Mouse (Mus musculus) adrenal gland (tissue): ENCODE data around the gene Mn1.

ENCODE experiments used
- intact Hi-C: fragments of 180-260 bp; cut with DNase I; formaldehyde crosslinking; loops from one replicate; pipeline ENCODE4 v1.15.1; 2025

The Mn1 gene

DNA sequence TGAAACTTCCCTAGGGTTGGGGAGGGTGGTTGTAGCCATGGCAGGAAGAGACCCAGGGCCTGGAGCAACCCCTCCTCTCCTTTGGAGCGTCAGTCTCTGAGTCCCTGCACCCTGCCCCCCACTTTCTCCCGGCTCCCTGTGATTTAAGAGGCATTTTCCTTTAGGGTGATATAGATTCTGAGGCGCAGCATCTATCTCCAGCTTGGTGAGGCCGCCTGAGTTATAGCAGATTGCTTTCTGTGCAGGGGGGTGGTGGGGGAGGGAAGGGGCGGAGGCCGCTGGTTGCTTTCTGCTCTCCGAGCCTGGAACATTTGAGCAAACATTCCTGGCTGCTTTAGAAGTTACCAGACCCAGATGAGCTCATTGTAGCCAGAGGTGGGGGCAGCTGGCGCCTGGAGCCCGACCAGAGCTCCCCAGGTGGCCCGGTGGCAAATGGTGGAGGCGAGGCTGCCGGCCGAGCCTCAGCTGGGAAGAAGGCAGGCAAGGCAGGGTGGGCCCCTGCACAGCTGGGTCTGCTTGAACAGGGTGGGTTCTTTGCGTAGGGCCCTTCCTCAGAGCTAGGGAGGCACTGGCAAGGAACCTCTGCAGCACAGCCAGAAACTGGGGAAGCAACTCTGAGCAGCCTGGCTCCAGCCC, 8.6 kb upstream of the Mn1 start:
- intact Hi-C loops, result no loop called here

DNA sequence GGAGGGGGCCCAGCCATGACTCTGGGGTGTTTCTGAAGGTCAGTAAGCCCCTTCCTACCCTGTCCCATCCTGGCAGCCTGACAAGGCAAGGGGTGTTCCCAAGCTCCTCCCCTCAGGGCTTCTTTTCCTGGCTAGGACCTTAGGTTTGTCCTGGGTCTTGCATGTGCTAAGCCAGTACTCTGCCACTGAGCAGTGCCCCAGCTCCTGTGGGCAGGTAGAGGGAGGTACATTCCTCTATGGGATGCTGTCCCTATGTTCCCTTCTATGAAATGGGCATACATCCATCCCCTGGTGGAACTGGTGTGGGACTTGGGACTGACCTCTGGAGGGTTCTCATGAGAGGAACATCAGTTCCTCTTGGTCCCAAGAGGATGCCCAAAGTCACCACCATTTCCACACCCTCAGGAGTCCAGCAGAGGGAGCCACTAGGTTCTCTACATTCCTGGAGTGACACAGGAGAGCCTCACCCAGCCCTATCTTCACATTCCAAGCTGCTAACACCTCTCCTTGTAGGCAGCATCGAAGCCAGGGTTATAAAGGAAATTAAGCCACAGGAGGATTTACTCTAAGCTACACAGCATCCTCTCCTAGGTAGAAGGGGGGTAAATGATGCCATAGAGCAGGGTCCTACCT, 7.6 kb upstream of the Mn1 start:
- intact Hi-C loops, result loop anchor here (10.0 kb wide), 1 partner anchor 165 kb away; no protein-coding TSS in a partner anchor

DNA sequence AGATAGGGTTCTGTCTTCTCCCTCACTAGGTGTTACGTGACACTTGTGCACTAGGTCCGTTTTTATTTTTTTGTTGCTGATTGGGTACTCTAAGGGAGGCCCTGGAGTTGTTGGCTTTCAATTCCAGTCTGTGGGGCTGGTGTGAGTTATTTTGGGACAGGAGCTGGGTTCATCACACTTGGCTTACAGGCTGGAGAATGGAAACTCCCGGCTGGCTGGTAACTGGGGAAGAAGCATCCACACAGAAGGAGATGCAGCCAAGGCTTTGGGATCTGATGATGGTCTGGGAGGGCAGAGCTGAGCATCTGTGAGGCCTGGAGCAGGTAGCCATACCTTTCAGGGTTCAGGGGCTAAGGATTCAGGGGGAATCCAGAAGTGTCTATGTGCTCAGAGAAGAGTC, 6.5 kb upstream of the Mn1 start:
- intact Hi-C loops, result loop anchor here (10.0 kb wide), 1 partner anchor 164 kb away; no protein-coding TSS in a partner anchor

DNA sequence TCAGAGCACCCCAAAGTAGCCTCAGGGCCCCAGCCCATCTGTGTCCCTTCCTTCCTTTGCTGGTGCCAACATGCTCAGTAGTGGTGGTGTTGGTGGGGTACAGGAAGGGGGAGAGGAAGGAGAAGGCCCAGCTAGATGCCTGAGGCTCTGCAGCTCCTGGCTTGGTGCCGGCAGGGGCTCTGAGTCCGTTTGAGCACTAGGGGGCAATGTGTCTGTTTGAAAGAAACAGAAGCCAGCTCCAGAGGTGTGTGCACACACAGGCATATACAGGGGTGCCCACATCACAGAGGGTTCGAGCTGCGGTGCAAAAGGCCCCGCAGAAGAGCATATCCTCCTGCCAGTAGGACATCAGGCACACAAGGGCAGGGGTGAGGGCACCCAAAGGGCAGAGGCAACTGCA, 3.0 kb upstream of the Mn1 start:
- intact Hi-C loops, result loop anchor here (2.0 to 10.0 kb wide), 3 partner anchors 161 to 739 kb away; no protein-coding TSS in a partner anchor

DNA sequence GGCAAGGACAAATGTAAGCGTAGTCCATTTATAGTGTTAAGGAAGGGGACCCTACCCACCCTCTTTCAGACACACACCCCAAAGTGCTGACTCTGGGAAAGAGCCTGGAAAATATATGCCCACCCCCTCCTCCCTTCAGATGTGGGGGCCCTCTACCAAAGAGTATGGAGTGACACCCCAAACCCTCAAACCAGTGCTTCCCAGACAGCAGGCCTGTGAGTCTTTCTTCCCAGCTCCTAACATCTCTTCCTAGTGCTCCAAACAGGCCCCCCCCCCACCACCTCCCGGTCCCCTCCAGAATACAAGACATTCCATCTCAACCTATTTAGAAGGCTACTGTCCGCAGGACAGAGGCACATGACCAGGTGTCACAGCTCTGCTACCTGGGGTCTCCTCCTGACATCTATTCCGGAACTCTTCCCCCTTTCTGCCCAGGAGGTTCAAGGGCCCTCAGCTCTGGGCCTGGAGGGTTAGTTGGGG, 2.4 kb upstream of the Mn1 start:
- intact Hi-C loops, result loop anchor here (2.0 to 10.0 kb wide), 4 partner anchors 92 to 738 kb away; no protein-coding TSS in a partner anchor

DNA sequence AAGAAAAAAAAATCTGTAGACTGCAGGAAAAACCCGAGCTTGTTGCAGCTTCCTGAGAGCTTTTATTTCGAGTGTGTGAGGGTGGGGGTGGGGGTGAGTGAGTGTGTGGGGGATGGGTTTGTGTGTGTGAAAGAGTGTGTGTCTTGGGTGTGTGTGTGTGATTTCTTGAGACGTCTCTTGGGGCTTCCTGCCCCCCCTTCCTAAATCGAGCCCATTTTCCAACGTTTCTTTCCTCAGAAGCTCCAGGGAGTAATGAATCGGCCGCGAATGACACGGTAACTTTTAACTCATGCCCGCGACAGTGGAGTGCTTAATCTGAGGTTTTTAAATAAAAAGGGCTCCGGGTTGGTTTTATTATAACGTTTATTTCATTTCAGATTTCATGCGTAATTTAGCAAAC, 1.6 kb upstream of the Mn1 start:
- intact Hi-C loops, result loop anchor here (2.0 to 10.0 kb wide), 4 partner anchors 92 to 737 kb away; no protein-coding TSS in a partner anchor

DNA sequence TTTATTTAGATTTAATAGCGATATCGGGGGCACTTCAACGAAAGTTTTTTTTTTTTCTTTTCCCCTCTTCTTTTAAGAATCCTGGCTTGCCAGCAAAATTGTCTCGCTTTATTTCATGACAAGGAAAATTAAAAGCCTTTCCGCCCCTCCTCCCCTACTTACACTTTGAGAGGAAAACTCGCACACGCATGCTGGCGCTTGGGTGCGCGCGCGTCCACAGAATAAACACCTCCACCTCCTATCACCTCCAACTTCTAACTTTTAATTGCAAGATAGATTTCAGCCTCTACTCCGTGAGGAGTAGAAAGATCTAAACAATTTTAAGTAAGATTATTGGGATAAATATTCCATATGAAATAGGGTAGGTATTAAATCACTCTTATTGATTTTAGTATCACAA, 1.1 kb upstream of the Mn1 start:
- intact Hi-C loops, result loop anchor here (5.0 to 10.0 kb wide), 2 partner anchors 91 to 159 kb away; no protein-coding TSS in a partner anchor

DNA sequence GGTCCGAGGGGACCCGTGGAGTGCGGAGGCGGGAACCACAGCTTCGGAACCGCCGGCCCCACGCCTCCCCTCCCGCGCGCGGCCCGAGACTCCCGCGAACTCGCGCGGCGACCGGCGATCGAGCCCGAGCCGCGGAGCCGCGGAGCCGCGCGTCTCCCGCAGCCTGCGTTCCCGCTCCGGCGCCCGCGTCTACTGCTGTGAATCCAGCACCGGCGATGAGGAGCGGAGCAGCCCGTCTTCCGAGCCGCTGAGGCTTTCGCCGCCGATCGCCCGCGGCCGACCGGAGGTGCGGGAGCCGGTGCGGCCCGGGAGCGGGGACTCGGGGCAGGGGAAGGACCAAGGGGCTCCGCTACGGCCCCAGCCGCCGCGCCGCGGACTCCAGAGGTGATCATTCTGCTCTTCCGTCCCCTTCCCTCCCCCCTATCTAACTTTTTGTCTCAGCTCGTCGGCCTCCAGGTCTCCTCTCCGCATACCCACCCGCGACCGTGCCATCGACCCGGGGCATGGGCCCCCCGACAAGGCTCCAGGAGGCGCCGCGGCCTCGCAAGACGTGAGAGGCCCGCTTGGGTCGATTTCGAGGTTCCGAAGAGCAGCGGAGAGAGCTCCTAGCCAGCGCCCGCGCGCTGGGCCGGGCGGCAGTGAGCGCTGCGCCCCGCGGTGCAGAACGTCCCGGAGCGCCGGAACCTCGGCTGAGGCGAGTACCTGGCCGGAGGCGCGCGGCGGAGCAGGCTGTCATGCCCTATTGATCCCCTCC, 393 bp downstream of the Mn1 start:
- intact Hi-C loops, result loop anchor here (5.0 to 10.0 kb wide), 2 partner anchors 90 to 157 kb away; no protein-coding TSS in a partner anchor

DNA sequence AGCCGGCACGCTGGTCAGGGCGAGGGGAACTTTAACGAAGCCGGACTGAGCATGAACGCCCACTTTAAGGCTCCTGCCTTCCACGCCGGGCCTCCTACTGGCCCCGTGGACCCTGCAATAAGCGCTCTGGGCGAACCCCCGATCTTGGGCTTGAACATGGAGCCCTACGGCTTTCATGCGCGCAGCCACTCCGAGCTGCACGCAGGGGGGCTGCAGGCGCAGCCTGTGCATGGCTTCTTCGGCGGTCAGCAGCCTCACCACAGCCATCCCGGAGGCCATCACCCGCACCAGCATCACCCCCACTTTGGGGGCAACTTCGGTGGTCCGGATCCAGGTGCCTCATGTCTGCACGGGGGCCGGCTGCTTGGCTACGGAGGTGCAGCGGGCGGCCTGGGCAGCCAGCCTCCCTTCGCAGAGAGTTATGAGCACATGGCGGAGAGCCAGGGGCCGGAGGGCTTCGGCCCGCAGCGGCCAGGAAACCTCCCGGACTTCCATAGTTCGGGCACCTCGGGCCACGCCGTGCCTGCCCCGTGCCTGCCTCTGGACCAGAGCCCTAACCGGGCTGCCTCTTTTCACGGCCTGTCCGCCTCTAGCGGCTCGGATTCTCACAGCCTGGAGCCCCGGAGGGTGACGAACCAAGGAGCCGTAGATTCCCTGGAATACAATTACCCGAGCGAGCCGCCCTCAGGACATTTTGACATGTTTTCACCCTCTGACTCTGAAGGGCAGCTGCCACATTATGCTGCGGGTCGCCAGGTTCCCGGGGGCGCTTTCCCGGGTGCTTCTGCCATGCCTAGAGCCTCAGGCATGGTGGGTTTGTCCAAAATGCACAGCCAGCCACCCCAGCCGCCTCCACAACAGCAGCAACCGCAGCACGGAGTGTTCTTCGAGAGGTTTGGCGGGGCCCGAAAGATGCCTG, 1.3 kb downstream of the Mn1 start:
- intact Hi-C loops, result loop anchor here (5.0 to 10.0 kb wide), 2 partner anchors 89 to 156 kb away; no protein-coding TSS in a partner anchor

DNA sequence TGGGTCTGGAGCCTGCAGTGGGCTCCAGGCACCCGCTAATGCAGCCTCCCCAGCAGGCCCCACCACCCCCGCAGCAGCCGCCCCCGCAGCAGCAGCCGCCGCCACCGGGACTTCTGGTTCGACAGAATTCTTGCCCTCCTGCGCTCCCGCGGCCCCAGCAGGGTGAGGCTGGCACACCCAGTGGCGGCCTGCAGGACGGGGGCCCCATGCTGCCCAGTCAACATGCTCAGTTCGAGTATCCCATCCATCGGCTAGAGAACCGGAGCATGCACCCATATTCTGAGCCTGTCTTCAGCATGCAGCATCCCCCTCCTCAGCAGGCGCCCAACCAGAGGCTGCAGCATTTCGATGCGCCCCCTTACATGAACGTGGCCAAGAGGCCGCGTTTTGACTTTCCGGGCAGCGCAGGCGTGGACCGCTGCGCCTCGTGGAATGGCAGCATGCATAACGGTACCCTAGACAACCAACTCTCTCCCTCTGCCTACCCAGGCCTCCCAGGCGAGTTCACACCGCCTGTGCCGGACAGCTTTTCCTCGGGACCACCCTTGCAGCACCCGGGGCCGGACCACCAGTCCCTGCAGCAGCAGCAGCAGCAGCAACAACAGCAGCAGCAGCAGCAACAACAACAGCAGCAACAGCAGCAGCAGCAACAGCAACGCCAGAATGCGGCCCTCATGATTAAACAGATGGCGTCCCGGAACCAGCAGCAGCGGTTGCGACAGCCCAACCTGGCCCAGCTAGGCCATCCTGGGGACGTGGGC, 2.1 kb downstream of the Mn1 start:
- intact Hi-C loops, result loop anchor here (5.0 to 10.0 kb wide), 2 partner anchors 88 to 156 kb away; no protein-coding TSS in a partner anchor

DNA sequence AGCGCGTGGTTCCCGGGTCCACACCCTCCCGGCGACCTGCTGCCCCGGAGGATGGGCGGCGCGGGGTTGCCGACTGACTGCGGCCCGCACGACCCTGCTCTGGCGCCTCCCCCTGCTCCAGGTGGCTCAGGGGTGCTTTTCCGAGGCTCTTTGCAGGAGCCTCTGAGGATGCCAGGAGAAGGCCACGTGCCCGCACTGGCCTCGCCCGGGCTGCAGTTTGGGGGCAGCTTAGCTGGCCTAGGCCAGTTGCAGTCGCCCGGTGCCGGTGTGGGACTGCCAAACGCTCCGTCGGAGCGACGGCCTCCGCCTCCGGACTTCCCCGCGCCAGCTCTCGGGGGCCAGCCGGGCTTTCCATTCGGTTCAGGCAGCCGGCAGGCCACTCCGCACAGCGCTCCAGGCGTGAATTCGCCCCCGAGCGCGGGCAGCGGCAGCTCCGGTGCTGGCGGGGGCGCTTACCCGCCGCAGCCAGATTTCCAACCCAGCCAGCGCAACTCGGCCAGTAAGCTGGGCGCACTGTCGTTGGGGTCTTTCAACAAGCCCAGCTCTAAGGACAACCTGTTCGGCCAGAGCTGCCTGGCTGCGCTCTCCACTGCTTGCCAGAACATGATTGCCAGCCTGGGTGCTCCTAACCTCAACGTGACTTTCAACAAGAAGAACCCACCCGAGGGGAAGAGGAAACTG, 3.0 kb downstream of the Mn1 start:
- intact Hi-C loops, result no loop called here

DNA sequence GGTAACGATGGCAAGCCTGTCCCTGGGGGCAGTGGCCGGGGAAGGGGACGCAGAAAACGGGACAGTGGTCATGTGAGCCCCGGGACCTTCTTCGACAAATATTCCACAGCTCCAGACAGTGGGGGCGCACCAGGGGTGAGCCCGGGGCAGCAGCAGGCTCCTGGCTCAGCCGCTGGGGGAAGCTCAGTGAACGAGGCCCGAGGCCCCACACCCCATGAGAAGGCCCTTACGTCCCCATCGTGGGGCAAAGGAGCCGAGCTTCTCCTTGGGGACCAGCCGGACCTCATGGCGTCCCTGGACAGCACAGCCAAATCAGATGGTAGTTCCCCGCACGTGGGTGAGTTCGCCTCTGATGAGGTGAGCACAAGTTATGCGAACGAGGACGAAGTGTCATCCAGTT, 3.7 kb downstream of the Mn1 start:
- intact Hi-C loops, result no loop called here

DNA sequence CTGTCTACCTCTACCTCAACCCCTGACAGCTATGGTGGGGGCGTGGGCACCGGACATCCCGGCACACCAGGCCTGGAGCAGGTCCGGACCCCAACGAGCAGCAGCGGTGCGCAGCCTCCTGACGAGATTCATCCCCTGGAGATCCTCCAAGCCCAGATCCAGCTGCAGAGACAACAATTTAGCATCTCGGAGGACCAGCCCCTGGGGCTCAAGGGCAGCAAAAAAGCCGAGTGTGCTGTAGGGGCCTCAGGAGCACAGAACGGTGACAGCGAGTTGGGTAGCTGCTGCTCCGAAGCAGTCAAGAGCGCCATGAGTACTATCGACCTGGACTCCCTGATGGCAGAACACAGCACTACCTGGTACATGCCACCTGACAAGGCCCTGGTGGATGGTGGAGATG, 4.3 kb downstream of the Mn1 start:
- intact Hi-C loops, result no loop called here

DNA sequence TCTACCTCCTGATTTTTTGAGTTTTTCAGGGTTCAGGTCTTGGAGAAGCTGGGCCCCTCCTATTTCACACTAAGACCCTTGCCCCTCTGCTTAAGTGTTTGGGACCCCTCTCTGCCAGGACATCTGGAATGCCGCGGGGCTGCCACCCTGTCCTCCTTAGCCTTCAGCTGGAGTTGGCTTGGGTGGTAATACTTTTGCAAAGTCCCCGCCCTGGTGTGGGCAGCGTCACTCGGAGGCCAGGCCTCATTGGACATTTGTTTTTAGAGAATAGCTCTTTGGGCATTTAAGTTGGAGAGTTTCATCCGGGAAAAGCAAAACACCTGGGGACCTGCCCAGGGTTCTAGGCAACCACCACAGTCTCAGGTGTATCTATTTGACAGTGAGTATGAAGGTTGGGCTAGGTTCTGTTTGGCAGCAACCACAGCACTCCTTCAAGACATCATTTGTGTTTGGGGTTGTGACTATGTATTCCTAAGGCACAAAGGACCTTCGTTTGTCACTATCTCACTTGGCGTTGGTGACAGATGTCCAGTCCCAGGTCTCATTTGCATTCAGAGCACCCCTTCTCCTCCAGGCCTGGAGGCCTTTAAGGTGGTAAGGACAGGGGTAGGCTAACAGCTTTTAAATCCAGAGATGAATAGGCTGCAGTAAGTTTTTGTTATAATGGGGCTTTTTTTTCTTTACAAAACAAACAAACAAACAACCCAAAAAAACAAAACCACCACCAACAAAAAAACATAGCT, 5.1 kb downstream of the Mn1 start:
- intact Hi-C loops, result no loop called here

DNA sequence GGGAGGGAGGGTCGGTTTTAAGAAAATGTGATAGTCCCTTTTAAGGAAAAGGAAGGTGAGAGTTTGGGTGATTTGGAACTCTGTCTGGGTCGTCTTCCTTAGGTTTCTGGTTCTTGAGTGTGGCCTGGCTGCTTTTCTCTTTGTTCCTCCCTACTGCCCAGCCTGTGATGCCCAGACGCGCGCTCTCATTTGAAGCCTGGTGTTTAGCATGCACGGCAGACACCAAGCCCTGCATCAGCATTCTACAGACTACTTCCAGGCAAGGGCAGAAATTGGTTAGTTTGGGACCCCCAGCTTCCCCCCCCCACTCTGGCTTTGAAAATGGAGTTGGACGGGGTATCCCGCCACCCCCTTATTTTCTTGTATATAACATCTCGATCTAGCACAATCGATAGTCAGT, 5.8 kb downstream of the Mn1 start:
- intact Hi-C loops, result no loop called here

DNA sequence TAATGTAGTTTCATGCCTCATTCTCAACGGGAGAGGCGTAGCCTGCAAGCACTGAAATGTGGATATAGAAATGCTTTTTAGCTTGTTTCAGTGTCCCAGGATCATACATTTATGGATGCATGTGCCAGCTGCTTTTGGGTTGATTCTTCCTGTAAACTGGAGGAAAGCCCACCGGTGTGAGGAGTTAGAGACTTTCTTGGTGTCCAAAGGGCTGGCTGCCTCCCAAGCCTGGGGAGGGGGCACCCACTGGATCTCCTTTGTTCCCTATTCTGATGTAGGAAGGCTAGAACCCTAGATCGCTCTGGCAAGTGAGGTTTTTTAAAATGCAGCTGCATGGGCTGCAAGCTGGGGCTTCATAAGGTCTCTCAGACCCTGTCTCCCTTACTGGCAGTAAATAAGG, 6.5 kb downstream of the Mn1 start:
- intact Hi-C loops, result no loop called here

DNA sequence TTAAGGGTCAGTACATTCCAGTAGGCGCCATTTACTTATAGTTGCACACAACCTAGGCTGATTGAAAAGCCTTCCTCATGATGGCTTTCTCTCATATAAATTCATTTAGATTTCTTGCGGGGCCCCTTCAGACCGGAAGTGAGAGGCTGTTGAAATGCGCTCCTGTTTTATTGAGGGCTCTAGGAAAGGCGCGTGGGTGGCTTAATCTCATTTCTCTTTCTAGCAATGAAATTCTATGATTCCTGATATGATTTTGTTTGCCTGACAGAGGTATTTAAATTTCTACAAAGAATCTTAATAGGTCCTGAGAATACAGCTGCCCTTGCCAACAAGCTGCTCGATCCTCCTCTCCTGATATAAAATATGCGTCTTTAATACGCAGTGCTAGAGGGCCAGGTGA, 8.7 kb downstream of the Mn1 start:
- intact Hi-C loops, result no loop called here

DNA sequence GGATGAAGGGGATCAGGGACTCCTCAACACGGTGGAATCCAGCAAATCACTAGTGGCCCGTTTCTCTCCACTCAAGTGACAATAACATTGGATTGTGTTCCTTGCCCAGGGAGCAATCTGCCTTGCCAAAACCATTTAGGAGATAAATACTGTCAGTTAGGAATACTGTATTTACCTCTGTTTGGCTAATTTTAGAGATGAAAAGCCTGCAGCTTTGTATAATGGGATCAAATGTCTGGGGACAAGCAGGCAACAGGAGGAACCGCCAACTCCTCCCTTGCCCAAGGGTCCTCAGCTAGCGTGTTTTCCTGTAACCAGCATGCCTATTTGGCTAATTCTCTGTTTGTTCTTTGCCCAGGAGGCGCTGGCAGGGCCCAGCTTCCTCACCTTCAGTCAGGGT, 9.1 kb downstream of the Mn1 start:
- intact Hi-C loops, result no loop called here

DNA sequence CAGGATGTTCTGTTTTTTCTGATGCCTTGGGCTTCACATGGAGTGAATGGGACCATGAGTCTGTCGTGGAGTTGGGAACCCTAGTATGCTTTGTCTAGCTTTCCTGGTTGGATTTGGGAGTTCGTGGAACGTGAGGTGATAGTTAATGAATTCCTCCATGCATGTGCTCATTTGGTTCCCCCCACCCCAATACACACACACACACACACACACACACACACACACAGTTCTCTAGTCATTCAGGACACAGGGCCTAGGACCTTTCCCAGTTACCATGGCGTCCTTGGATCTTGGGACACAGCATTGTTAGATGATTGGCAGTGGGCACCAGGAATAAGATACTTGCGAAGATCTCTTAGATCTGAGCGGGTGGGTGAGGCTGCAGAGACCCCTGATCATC, 11.7 kb downstream of the Mn1 start:
- intact Hi-C loops, result no loop called here
